Mouse (Mus musculus): ENCODE results near the gene Elavl4. TPM values are rescaled to one million over a fixed set of nuclear protein-coding genes. Genes with fewer than 3 reads are reported as not detected.

The Elavl4 gene
- total RNA-seq, 2 experiments from 2014 or later = 3.2 to 4.5 TPM

DNA sequence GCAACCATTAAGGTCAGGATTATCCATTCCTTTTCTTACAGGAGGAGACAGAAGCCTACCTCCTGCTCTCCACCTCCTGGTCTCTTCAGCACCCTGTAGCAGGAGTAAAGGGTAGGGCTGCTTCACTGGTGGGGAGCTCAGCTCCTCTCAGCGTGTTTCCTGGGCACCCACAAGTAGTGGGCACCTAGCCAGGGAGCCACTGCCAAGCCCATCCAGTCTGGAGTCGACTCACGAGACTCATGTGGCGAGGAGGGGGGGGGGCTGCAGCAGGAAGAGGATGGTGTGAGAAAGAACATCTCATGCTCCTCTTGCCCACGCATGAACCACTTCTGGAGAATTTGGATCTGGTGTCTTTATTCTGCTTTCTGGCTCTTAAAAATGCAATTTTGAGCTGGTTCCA lies 186.5 kb downstream of the Elavl4 start:
- no peak for DNase-seq

DNA sequence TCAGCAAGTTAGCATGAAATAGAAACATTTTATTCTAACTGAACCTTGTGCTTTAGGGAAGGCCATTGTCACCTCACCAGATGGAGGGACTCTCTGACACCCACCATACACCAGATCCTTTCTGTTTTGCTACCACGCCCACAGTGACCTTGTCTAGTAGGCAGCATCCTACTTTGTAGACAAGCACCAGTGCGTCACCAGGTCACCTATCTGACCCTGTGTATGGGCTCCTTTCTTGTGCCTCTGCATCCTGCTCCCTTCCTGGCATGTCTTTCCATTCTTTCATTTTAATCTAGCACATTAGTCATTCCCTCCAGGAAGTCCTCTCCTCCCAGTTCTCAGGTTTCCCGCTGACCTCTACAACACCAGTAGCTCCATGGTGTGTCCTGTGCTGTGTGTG lies 190.1 kb downstream of the Elavl4 start:
- DNase-seq = no peak

DNA sequence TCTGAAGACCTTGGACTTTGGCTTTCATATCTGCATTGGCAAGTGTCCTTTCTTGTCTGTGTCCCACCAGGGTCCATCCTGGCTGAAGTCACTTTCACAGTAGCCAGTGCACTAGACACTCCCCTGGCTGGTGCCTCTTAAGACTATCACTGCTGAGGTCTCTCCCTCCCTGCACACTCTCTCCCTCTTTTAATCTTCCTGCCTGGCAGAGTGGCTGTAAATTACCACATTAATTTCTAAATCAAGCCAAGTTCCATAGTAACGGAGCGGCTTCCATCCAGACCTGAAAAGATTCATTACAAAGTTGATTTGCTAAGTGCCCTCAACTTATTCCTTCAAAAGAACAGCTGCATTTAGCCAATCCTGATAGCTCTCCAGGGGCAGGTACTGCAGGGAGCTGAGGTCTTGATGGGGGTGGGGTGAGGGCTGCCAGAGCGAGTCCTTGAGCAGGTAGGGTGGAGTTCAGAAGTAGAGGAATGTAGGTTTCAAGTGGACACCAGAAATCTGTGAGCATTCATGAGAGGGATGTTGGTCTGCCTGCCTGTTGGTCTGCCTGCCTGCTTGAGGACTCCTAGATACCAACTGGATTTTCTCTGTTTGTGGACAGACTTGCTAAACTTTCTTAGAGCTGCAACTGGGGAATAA lies 194.1 kb downstream of the Elavl4 start:
- no peak for DNase-seq

GRCm38 (mm10) chr4:110155954-110156353 lies 195.8 kb downstream of the Elavl4 start:
- DNase-seq = no peak

Other genes with a start within 250 kb of the Elavl4 start
- gene Agbl4, start 45.8 kb upstream of the Elavl4 start, total RNA-seq (2021) = under 1 TPM; 0.33 to 0.53 TPM

Data from adrenal gland, postnatal 36 days (tissue).